Mouse (Mus musculus) bone marrow macrophage, adult 2 months (primary cell): ENCODE data around the gene Fnbp1.

Source experiments
- CTCF ChIP-seq: IDR thresholded peaks from 2 replicates; pipeline ENCODE4 v1.5.1; 2012; ENCODE audit warnings: low read depth, mild to moderate bottlenecking, low read length, moderate library complexity
- POLR2A ChIP-seq: IDR thresholded peaks from 2 replicates; pipeline ENCODE4 v1.6.1; 2012; ENCODE audit warnings: mild to moderate bottlenecking, low read depth, low read length, borderline replicate concordance

GRCm38 (mm10) chr2:30983024-30983423 is 158.8 kb downstream of the Fnbp1 start:
- TF ChIP-seq CTCF (no peak), POLR2A (no peak)
